In the genomic region with DNA sequence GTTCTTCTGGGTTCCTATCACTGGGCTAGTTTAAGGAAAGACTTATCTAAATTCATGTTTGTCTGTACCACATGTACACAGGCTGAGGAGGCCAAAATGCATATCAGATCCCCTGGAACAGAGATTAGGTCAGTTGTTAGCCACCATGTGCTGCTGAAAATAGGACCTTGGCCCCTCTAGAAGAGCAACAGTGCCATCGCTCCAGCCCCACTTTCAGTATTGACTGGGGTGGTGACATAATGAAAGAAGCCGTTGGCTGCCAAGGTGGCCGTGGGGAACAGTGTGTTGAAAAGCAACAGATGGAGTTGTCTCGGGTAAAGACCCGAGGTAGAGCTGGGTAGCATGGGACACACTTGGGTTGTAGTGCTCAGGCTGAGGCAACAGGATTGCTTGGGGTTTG, we compare ENCODE assay signal across 20 mouse cellular contexts. TPM values are rescaled to one million over a fixed set of nuclear protein-coding genes. Genes with fewer than 3 reads are reported as not detected.
DNase-seq lines count a peak whose midpoint lies in the region; ATAC-seq and TF ChIP-seq lines count a peak whose summit lies in the region.
"Had no signal": no experiment of that assay in that cellular context is flagged by ENCODE, and none has a peak within 500 bp of the region (broad histone marks: within the 10 kb centered on the region; RNA-seq: fewer than 3 reads in every experiment).

No protein-coding gene starts in this region.

- no peak overlapping the region for H3K4me3 ChIP-seq in forebrain, embryonic 13.5 days
- H3K4me3 ChIP-seq in forebrain, embryonic 10.5 days = no peak overlapping the region
- no peak overlapping the region for H3K4me3 ChIP-seq in heart, embryonic 16.5 days (ENCODE audit: low read length)
- H3K4me3 ChIP-seq in lung, postnatal 0 days (ENCODE audit: low read depth, low read length) = no peak overlapping the region
- H3K4me3 ChIP-seq: left cerebral cortex, adult 2 months; megakaryocyte, embryonic 14.5 days; neural tube, embryonic 15.5 days had no signal

- WGBS in forebrain, embryonic 13.5 days = 80% methylated on average over 5 of the region's 5 CpGs
- WGBS in forebrain, embryonic 10.5 days = 92% methylated on average over 5 of the region's 5 CpGs
- WGBS in heart, embryonic 16.5 days = 27% methylated on average over 5 of the region's 5 CpGs
- WGBS in lung, postnatal 0 days = 77% methylated on average over 5 of the region's 5 CpGs

- no peak overlapping the region for H3K9ac ChIP-seq in forebrain, embryonic 13.5 days
- H3K9ac ChIP-seq in heart, embryonic 16.5 days (ENCODE audit: low read length) = no peak overlapping the region
- no peak overlapping the region for H3K9ac ChIP-seq in lung, postnatal 0 days (replicated peaks; ENCODE audit: low read depth)
- H3K9ac ChIP-seq: neural tube, embryonic 15.5 days had no signal

- DNase-seq in forebrain, embryonic 10.5 days (ENCODE audit: extremely low spot score, low spot score) = no peak
- DNase-seq in heart, postnatal 14 days = no peak
- no peak for DNase-seq in lung, postnatal 0 days (ENCODE audit: low spot score)
- no peak for DNase-seq in lung, adult 18-20 months
- no peak for DNase-seq in thymus, postnatal 14 days
- DNase-seq in layer of hippocampus, postnatal 25 days (ENCODE audit: extremely low spot score in 1 of 2, low spot score in 1 of 2) = no peak
- DNase-seq: adrenal gland, postnatal 14 days; cerebellum, adult 9-11 months; lung, postnatal 10 days; spleen, adult 18-20 months; thymus, postnatal 4 days had no signal

- H3K27ac ChIP-seq in forebrain, embryonic 13.5 days = no peak overlapping the region
- H3K27ac ChIP-seq in forebrain, embryonic 10.5 days = no peak overlapping the region
- peak overlapping the region; percentile 46; the same call in 1 of the 2 replicates for H3K27ac ChIP-seq in heart, embryonic 16.5 days (ENCODE audit: low read length)
- H3K27ac ChIP-seq in lung, postnatal 0 days (ENCODE audit: low read length) = no peak overlapping the region
- H3K27ac ChIP-seq: left cerebral cortex, adult 2 months; neural tube, embryonic 15.5 days had no signal

- intact Hi-C loops in heart, postnatal 14 days (cut with DNase I) = no loop called here

- H3K4me2 ChIP-seq in forebrain, embryonic 13.5 days = no peak overlapping the region
- H3K4me2 ChIP-seq in heart, embryonic 16.5 days (ENCODE audit: low read depth, low read length) = no peak overlapping the region; the same call in 1 of the 2 replicates
- H3K4me2 ChIP-seq in lung, postnatal 0 days (replicated peaks; ENCODE audit: low read depth, low read length) = no peak overlapping the region
- H3K4me2 ChIP-seq: neural tube, embryonic 15.5 days had no signal

- H3K36me3 ChIP-seq in forebrain, embryonic 13.5 days (ENCODE audit: poor library complexity, severe bottlenecking) = peaks cover 59% of the 10 kb centered on the region
- H3K36me3 ChIP-seq in forebrain, embryonic 10.5 days (replicated peaks) = peaks cover 81% of the 10 kb centered on the region
- H3K36me3 ChIP-seq in heart, embryonic 16.5 days (ENCODE audit: control insufficient read depth, insufficient read depth) = peaks cover 14% of the 10 kb centered on the region; the same call in 1 of the 2 replicates
- no peaks in the 10 kb centered on the region for H3K36me3 ChIP-seq in lung, postnatal 0 days (ENCODE audit: insufficient read depth, low read length)

- 0 out of 2 replicates have a peak, but pooled peaks have one; percentile 19 for ATAC-seq in forebrain, embryonic 13.5 days
- ATAC-seq in heart, embryonic 16.5 days (replicated peaks; ENCODE audit: extremely low read depth, insufficient read depth, low FRiP score) = no peak
- ATAC-seq in lung, postnatal 0 days = peak; percentile 38
- ATAC-seq: CD4-positive, CD25-positive, alpha-beta regulatory T cell, adult 4 months; inflammation-experienced regulatory T-cells, adult 6 months; midbrain, embryonic 16.5 days; Patski had no signal

- peaks cover 10% of the 10 kb centered on the region; the same call in 1 of the 2 replicates for H3K4me1 ChIP-seq in forebrain, embryonic 13.5 days
- no peaks in the 10 kb centered on the region for H3K4me1 ChIP-seq in forebrain, embryonic 10.5 days
- peaks cover 29% of the 10 kb centered on the region for H3K4me1 ChIP-seq in heart, embryonic 16.5 days (ENCODE audit: control insufficient read depth, insufficient read depth, low read length)
- H3K4me1 ChIP-seq in lung, postnatal 0 days (ENCODE audit: insufficient read depth, low read depth, low read length) = peaks cover 33% of the 10 kb centered on the region; the same call in 1 of the 2 replicates

- no peaks in the 10 kb centered on the region for H3K27me3 ChIP-seq in forebrain, embryonic 13.5 days
- H3K27me3 ChIP-seq in forebrain, embryonic 10.5 days (ENCODE audit: poor library complexity, severe bottlenecking) = no peaks in the 10 kb centered on the region
- H3K27me3 ChIP-seq in heart, embryonic 16.5 days (ENCODE audit: control insufficient read depth, insufficient read depth, low read length) = no peaks in the 10 kb centered on the region
- H3K27me3 ChIP-seq in lung, postnatal 0 days (replicated peaks; ENCODE audit: insufficient read depth, low read length) = no peaks in the 10 kb centered on the region
- H3K27me3 ChIP-seq: megakaryocyte, embryonic 14.5 days; neural tube, embryonic 15.5 days; Patski had no signal

- no peaks in the 10 kb centered on the region for H3K9me3 ChIP-seq in forebrain, embryonic 13.5 days (replicated peaks)
- H3K9me3 ChIP-seq in forebrain, embryonic 10.5 days = no peaks in the 10 kb centered on the region
- no peaks in the 10 kb centered on the region for H3K9me3 ChIP-seq in heart, embryonic 16.5 days (replicated peaks; ENCODE audit: control insufficient read depth, low read length)
- no peaks in the 10 kb centered on the region for H3K9me3 ChIP-seq in lung, postnatal 0 days (ENCODE audit: low read length)
- H3K9me3 ChIP-seq: megakaryocyte, embryonic 14.5 days; neural tube, embryonic 15.5 days had no signal

- no peak for TF ChIP-seq CTCF in lung, postnatal 0 days (IDR thresholded peaks at IDR 0.05)

- no peak for TF ChIP-seq EP300 in lung, postnatal 0 days (IDR thresholded peaks at IDR 0.05)

RNA-seq across cellular contexts. Expression of gene Selenof, which starts 9.7 kb away (rescaled TPM):
- polyA plus RNA-seq in forebrain, embryonic 13.5 days (2015; fragmentation: Nextera tagmentation; extraction: Ambion mirVana) = 560 and 579 TPM in 2 replicates
- polyA plus RNA-seq in forebrain, embryonic 10.5 days (2016; fragmentation: Nextera tagmentation; extraction: Ambion mirVana) = 480 and 492 TPM in 2 replicates
- polyA plus RNA-seq in heart, embryonic 16.5 days (2015; fragmentation: Nextera tagmentation; extraction: Ambion mirVana) = 453 and 470 TPM in 2 replicates
- total RNA-seq in heart, postnatal 14 days (2021) = 100 to 1,000 TPM; 169 to 176 TPM
- 837 and 926 TPM in 2 replicates for polyA plus RNA-seq in lung, postnatal 0 days (2015; fragmentation: Nextera tagmentation; extraction: Ambion mirVana)
- 100 to 1,000 TPM; 233 to 266 TPM for total RNA-seq in layer of hippocampus, postnatal 25 days (2021)

RNA-seq across cellular contexts. Expression of gene Hs2st1, which starts 9.8 kb away (rescaled TPM):
- polyA plus RNA-seq in forebrain, embryonic 13.5 days (2015; fragmentation: Nextera tagmentation; extraction: Ambion mirVana) = 23.3 and 26.2 TPM in 2 replicates
- polyA plus RNA-seq in forebrain, embryonic 10.5 days (2016; fragmentation: Nextera tagmentation; extraction: Ambion mirVana) = 12.4 and 13.7 TPM in 2 replicates
- polyA plus RNA-seq in heart, embryonic 16.5 days (2015; fragmentation: Nextera tagmentation; extraction: Ambion mirVana) = 6.3 and 6.6 TPM in 2 replicates
- total RNA-seq in heart, postnatal 14 days (2021) = 10 to 100 TPM; 11.9 to 12.6 TPM
- polyA plus RNA-seq in lung, postnatal 0 days (2015; fragmentation: Nextera tagmentation; extraction: Ambion mirVana) = 25.1 and 29.3 TPM in 2 replicates
- 10 to 100 TPM; 40.1 to 47.9 TPM for total RNA-seq in layer of hippocampus, postnatal 25 days (2021)
